Mouse (Mus musculus): Measurements from ENCODE around the gene Mapk12.

DNA sequence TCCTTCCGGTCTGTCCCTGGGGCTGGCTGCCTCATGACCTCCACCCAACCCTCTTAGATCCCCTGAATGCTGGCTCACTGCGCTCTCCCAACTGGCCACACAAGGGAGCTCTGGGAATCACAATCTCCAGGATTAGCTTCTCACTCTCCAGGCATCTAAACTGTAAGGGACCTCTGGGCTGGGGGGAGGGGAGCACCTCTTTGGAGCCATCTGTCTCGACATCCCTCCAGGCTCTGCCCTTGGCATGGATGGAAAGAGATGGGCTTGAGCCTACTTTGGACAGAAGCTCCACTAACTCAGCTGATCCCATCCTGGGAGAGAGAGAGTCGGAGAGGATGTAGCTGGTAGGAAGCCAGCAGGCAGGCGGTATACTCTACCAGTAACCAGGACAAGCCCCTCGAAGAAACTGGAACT is 41.8 kb upstream of the Mapk12 start:
- TF ChIP-seq CTCF (IDR thresholded peaks at IDR 0.05) (peak; percentile 65), EP300 (IDR thresholded peaks at IDR 0.05) (no peak)
